Mouse (Mus musculus) stomach, postnatal 0 days (tissue): ENCODE measurements around the gene Olfr1511. TPM values are rescaled to one million over a fixed set of nuclear protein-coding genes. Genes with fewer than 3 reads are reported as not detected.
"Not testable (repeated sequence)": the region's sequence is repeated elsewhere in the genome, so short reads cannot be mapped to it uniquely, and the experiment has no call there.

Source experiments
- ATAC-seq: fragments of 200-750 bp; cut with Nextera tagmentation; 2 replicates; pipeline ENCODE4 v1.8.0; 2017; ENCODE audit not compliant: low FRiP score, low TSS enrichment
- DNase-seq: peaks from one replicate; pipeline ENCODE4 v3.0.0-alpha.2; 2016; ENCODE audit warnings: low spot score
- H3K27ac ChIP-seq: fragments of 300-500 bp; sonication (generic); replicated peaks from 2 replicates; pipeline ENCODE4 v1.5.1; 2014; ENCODE audit warnings: mild to moderate bottlenecking, control low read depth
- H3K27me3 ChIP-seq: fragments of 300-500 bp; sonication (generic); 2 replicates; pipeline ENCODE4 v1.6.1; 2014; ENCODE audit warnings: low read length; ENCODE audit not compliant: control insufficient read depth, insufficient read depth
- H3K36me3 ChIP-seq: fragments of 300-500 bp; sonication (generic); 2 replicates; pipeline ENCODE4 v1.6.1; 2014; ENCODE audit warnings: low read length, mixed read lengths; ENCODE audit not compliant: control insufficient read depth, insufficient read depth
- H3K4me1 ChIP-seq: fragments of 300-500 bp; sonication (generic); replicated peaks from 2 replicates; pipeline ENCODE4 v1.6.1; 2014; ENCODE audit warnings: antibody characterized with exemption; ENCODE audit not compliant: control insufficient read depth, insufficient read depth
- H3K4me2 ChIP-seq: fragments of 300-500 bp; sonication (generic); replicated peaks from 2 replicates; pipeline ENCODE4 v1.6.1; 2014; ENCODE audit warnings: low read depth, mild to moderate bottlenecking, control low read depth, moderate library complexity
- H3K4me3 ChIP-seq: fragments of 300-500 bp; sonication (generic); 2 replicates; pipeline ENCODE4 v1.5.1; 2014; ENCODE audit warnings: low read depth, low read length, control low read depth
- H3K9ac ChIP-seq: fragments of 300-500 bp; sonication (generic); 2 replicates; pipeline ENCODE4 v1.6.1; 2014; ENCODE audit warnings: mild to moderate bottlenecking, low read length, control low read depth, mixed read lengths
- H3K9me3 ChIP-seq: fragments of 300-500 bp; sonication (generic); 2 replicates; pipeline ENCODE4 v1.6.1; 2016; ENCODE audit warnings: low read length; ENCODE audit not compliant: control insufficient read depth
- CTCF ChIP-seq: IDR thresholded peaks from 2 replicates; pipeline ENCODE4 v1.5.1; 2016; ENCODE audit warnings: antibody characterized with exemption, low read depth, mild to moderate bottlenecking, moderate library complexity
- EP300 ChIP-seq: optimal IDR thresholded peaks from 2 replicates; pipeline ENCODE3; 2016; ENCODE audit warnings: antibody characterized with exemption
- WGBS: fragments of 180-500 bp; shearing (Covaris S2); extraction: QIAGEN DNeasy Blood & Tissue Kit; methylation state at CpG from one replicate; pipeline ENCODE4 v1.1.7; 2014; 5-methylcytosine and 5-hydroxymethylcytosine counted together
- polyA plus RNA-seq: library from polyadenylated mRNA; unstranded; fragments of >200 nt; fragmentation: Nextera tagmentation; extraction: Ambion mirVana; gene quantifications from 2 replicates; pipeline ENCODE4 v1.2.1, GENCODE M21; 2015

Olfr1511 gene
- polyA plus RNA-seq = 0.13 TPM in 1 of 2 replicates, not detected in the other

- Histone ChIP-seq H3K27ac (no peak within 1 kb of the TSS), H3K4me1 (no peaks in the 10 kb centered on the region), H3K4me2 (no peak within 1 kb of the TSS), H3K9ac (no peak within 1 kb of the TSS), H3K4me3 (no peak within 1 kb of the TSS), H3K36me3 (no peaks in the 10 kb centered on the region), H3K27me3 (no peaks in the 10 kb centered on the region), H3K9me3 (no peaks in the 10 kb centered on the region)
- DNase-seq (no peak), ATAC-seq (no peak)
- no peak for TF ChIP-seq CTCF
- no peak for TF ChIP-seq EP300
- WGBS = 66% methylated on average over 4 of the region's 4 CpGs
Observed at GRCm38 (mm10) chr14:52397279-52397678, at the start of gene Olfr1511. Gene Olfr1511, minus strand, starts transcription at chr14:52397379.

- Histone ChIP-seq H3K36me3 (no peaks in the 10 kb centered on the region), H3K9me3 (no peaks in the 10 kb centered on the region), H3K9ac (no peak within 1 kb of the TSS), H3K4me1 (no peaks in the 10 kb centered on the region), H3K4me3 (no peak within 1 kb of the TSS), H3K4me2 (no peak within 1 kb of the TSS), H3K27me3 (no peaks in the 10 kb centered on the region), H3K27ac (no peak within 1 kb of the TSS)
- DNase-seq (no peak), ATAC-seq (no peak)
- TF ChIP-seq CTCF = no peak
- no peak for TF ChIP-seq EP300
Observed at GRCm38 (mm10) chr14:52442690-52443089, 45.5 kb upstream of the Olfr1511 start, which contains the start of gene Olfr1509. Gene Olfr1509, plus strand, starts transcription at chr14:52442990.

- Histone ChIP-seq H3K4me1 (no peaks in the 10 kb centered on the region), H3K4me2 (no peak overlapping the region), H3K27ac (no peak overlapping the region), H3K27me3 (no peaks in the 10 kb centered on the region), H3K9me3 (no peaks in the 10 kb centered on the region), H3K4me3 (no peak overlapping the region), H3K36me3 (no peaks in the 10 kb centered on the region), H3K9ac (no peak overlapping the region)
- TF ChIP-seq EP300 = no peak
- TF ChIP-seq CTCF = no peak
- ATAC-seq (no peak), DNase-seq (no peak)
- WGBS = 80% methylated on average over 1 of the region's 1 CpGs
Observed at GRCm38 (mm10) chr14:52427686-52428085, 30.5 kb upstream of the Olfr1511 start.

GRCm38 (mm10) chr14:52414273-52414672, 17.1 kb upstream of the Olfr1511 start, which contains the start of gene Olfr1510:
Gene Olfr1510, minus strand, starts transcription at chr14:52414373.
- no peaks in the 10 kb centered on the region for H3K4me1 ChIP-seq
- DNase-seq (no peak), ATAC-seq (no peak)
- H3K4me2 ChIP-seq = no peak within 1 kb of the TSS
- H3K27ac ChIP-seq = no peak within 1 kb of the TSS
- 84% methylated on average over 3 of the region's 3 CpGs for WGBS
- no peaks in the 10 kb centered on the region for H3K36me3 ChIP-seq
- no peaks in the 10 kb centered on the region for H3K9me3 ChIP-seq
- no peaks in the 10 kb centered on the region for H3K27me3 ChIP-seq
- no peak within 1 kb of the TSS for H3K9ac ChIP-seq
- H3K4me3 ChIP-seq = no peak within 1 kb of the TSS
- TF ChIP-seq EP300 (no peak), CTCF (no peak)

- not testable (repeated sequence) for H3K9ac ChIP-seq, H3K4me3 ChIP-seq, H3K27me3 ChIP-seq, H3K4me2 ChIP-seq, H3K36me3 ChIP-seq, H3K4me1 ChIP-seq, H3K9me3 ChIP-seq, H3K27ac ChIP-seq, DNase-seq
- WGBS = 69% methylated on average over 7 of the region's 10 CpGs
- peak; percentile 35; the same call in 1 of the 2 replicates for ATAC-seq
Observed at GRCm38 (mm10) chr14:52410142-52410919, 13.2 kb upstream of the Olfr1511 start.

- H3K4me3 ChIP-seq, H3K27ac ChIP-seq, H3K9ac ChIP-seq, H3K4me2 ChIP-seq, ATAC-seq, H3K4me1 ChIP-seq, H3K36me3 ChIP-seq, H3K27me3 ChIP-seq, H3K9me3 ChIP-seq, DNase-seq: not testable (repeated sequence)
- WGBS = 75% methylated on average over 9 of the region's 9 CpGs
Observed at GRCm38 (mm10) chr14:52390084-52390848, 6.9 kb downstream of the Olfr1511 start.
